Mouse (Mus musculus): ENCODE data around the gene Zfp947.
"Not testable (repeated sequence)": the region's sequence is repeated elsewhere in the genome, so short reads cannot be mapped to it uniquely, and the experiment has no call there.

Gene Zfp947

GRCm38 (mm10) chr17:22165722-22166294 is at the start of gene Zfp947:
Zfp947 (minus strand) TSS chr17:22166190.
- not testable (repeated sequence) for DNase-seq (ENCODE audit: low read depth, low spot score)

- DNase-seq (ENCODE audit: low read depth, low spot score) = not testable (repeated sequence)
Observed at GRCm38 (mm10) chr17:22165304-22165703, 686 bp downstream of the Zfp947 start.

- DNase-seq (ENCODE audit: low read depth, low spot score) = not testable (repeated sequence)
Observed at GRCm38 (mm10) chr17:22153951-22154350, 12.0 kb downstream of the Zfp947 start.

- DNase-seq (ENCODE audit: low read depth, low spot score) = no peak
Observed at GRCm38 (mm10) chr17:22118770-22119169, 47.2 kb downstream of the Zfp947 start.
